Mouse (Mus musculus) midbrain, postnatal 0 days (tissue): ENCODE data around the gene Pde10a. TPM values are rescaled to one million over a fixed set of nuclear protein-coding genes. Genes with fewer than 3 reads are reported as not detected.

Source experiments
- ATAC-seq: fragments of 200-750 bp; cut with Nextera tagmentation; 2 replicates; pipeline ENCODE4 v1.8.0; 2017; ENCODE audit warnings: moderate number of reproducible peaks, mild to moderate bottlenecking, moderate TSS enrichment, moderate library complexity; ENCODE audit not compliant: low FRiP score
- DNase-seq: peaks from one replicate; pipeline ENCODE4 v3.0.0-alpha.2; 2015; ENCODE audit warnings: low spot score
- H3K27ac ChIP-seq: fragments of 300-500 bp; sonication (generic); 2 replicates; pipeline ENCODE4 v1.5.1; 2014; ENCODE audit warnings: low read depth, mild to moderate bottlenecking, low read length, mixed read lengths
- H3K27me3 ChIP-seq: fragments of 300-500 bp; sonication (generic); 2 replicates; pipeline ENCODE4 v1.6.1; 2014; ENCODE audit warnings: low read length, control low read depth, mixed read lengths; ENCODE audit not compliant: insufficient read depth
- H3K36me3 ChIP-seq: fragments of 300-500 bp; sonication (generic); 2 replicates; pipeline ENCODE4 v1.6.1; 2014; ENCODE audit warnings: low read length, control low read depth, mixed read lengths; ENCODE audit not compliant: insufficient read depth
- H3K4me1 ChIP-seq: fragments of 300-500 bp; sonication (generic); 2 replicates; pipeline ENCODE4 v1.6.1; 2014; ENCODE audit warnings: mild to moderate bottlenecking, control low read depth, antibody characterized with exemption, low read length, mixed read lengths; ENCODE audit not compliant: insufficient read depth
- H3K4me2 ChIP-seq: fragments of 300-500 bp; sonication (generic); 2 replicates; pipeline ENCODE4 v1.6.1; 2014; ENCODE audit warnings: low read depth, mild to moderate bottlenecking, low read length, mixed read lengths; ENCODE audit not compliant: poor library complexity, severe bottlenecking
- H3K4me3 ChIP-seq: fragments of 300-500 bp; sonication (generic); 2 replicates; pipeline ENCODE4 v1.5.1; 2014; ENCODE audit warnings: low read depth, mild to moderate bottlenecking, low read length, moderate library complexity
- H3K9ac ChIP-seq: fragments of 300-500 bp; sonication (generic); replicated peaks from 2 replicates; pipeline ENCODE4 v1.6.1; 2014; ENCODE audit warnings: mild to moderate bottlenecking, low read length, moderate library complexity, mixed read lengths; ENCODE audit not compliant: poor library complexity, severe bottlenecking
- H3K9me3 ChIP-seq: fragments of 300-500 bp; sonication (generic); 2 replicates; pipeline ENCODE4 v1.6.1; 2016; ENCODE audit warnings: low read length, control low read depth
- CTCF ChIP-seq: IDR thresholded peaks from 2 replicates; pipeline ENCODE4 v1.5.1; 2016; ENCODE audit warnings: antibody characterized with exemption, mild to moderate bottlenecking
- WGBS: fragments of 180-500 bp; shearing (Covaris S2); extraction: QIAGEN DNeasy Blood & Tissue Kit; methylation state at CpG from one replicate; pipeline ENCODE4 v1.1.7; 2014; 5-methylcytosine and 5-hydroxymethylcytosine counted together
- polyA plus RNA-seq: library from polyadenylated mRNA; unstranded; fragments of >200 nt; fragmentation: Nextera tagmentation; extraction: Ambion mirVana; gene quantifications from 2 replicates; pipeline ENCODE4 v1.2.1, GENCODE M21; 2015
- total RNA-seq: library from RNA; depleted of rRNA; stranded (reverse); fragments of >200 nt; gene quantifications from 2 replicates; pipeline ENCODE4 v1.2.3, GENCODE M21; 2014

Pde10a gene
- total and polyA plus RNA-seq, 2 experiments from 2014 or later: 8.6 to 40.3 TPM

DNA sequence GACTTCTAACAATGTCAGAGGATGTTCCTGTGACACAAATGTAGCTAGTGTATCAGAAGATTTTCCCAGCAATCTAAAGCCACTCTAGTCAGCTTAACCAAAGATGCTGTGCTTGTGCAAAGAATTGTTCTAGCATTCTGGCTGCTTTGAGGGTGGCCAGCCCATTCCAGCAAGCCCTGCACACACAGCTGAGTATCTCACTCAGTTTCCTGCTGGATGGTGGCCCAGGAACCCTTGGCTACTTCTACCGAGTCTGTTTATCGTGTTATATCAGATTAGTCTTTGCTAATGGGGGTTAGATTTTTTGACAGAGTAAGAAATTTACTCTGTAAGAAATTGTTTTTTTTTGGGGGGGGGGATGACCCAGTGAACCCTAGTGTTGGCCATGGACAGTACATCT, 95.9 kb downstream of the Pde10a start:
- Histone ChIP-seq H3K4me1 (no peaks in the 10 kb centered on the region), H3K27ac (no peak overlapping the region), H3K27me3 (no peaks in the 10 kb centered on the region), H3K9ac (no peak overlapping the region), H3K4me2 (no peak overlapping the region), H3K36me3 (no peaks in the 10 kb centered on the region), H3K4me3 (no peak overlapping the region), H3K9me3 (no peaks in the 10 kb centered on the region)
- no peak for TF ChIP-seq CTCF
- ATAC-seq (no peak), DNase-seq (no peak)
- 69% methylated on average over 2 of the region's 2 CpGs for WGBS

DNA sequence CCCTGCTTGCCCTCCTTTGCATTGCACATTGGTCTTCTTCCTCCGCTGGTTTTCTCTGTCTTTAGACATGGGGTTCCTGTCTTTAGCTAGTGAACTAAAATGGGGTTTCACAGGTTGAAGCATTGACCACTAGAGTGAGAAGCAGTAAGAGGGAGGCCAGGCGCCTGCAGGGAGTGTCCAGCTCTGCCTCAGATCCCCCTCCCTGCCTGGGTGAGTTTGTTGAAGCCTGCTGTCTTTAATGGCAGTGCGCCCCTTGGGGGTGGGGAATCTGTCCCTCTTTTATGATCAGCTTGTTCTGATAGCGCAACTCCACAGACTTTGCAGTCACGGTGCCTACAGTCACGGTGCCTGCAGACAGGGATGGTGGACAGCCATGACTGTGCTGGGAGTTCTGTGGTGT, 96.7 kb downstream of the Pde10a start:
- H3K36me3 ChIP-seq: no peaks in the 10 kb centered on the region
- H3K4me2 ChIP-seq: no peak overlapping the region
- no peak overlapping the region for H3K4me3 ChIP-seq
- no peak for TF ChIP-seq CTCF
- DNase-seq (no peak), ATAC-seq (no peak)
- H3K27me3 ChIP-seq: no peaks in the 10 kb centered on the region
- H3K9ac ChIP-seq: no peak overlapping the region
- no peaks in the 10 kb centered on the region for H3K9me3 ChIP-seq
- H3K4me1 ChIP-seq: no peaks in the 10 kb centered on the region
- no peak overlapping the region for H3K27ac ChIP-seq
- 55% methylated on average over 6 of the region's 6 CpGs for WGBS

GRCm38 (mm10) chr17:8626421-8626820, 101.2 kb downstream of the Pde10a start:
- Histone ChIP-seq H3K9me3 (no peaks in the 10 kb centered on the region), H3K4me1 (no peaks in the 10 kb centered on the region), H3K36me3 (no peaks in the 10 kb centered on the region), H3K4me3 (no peak overlapping the region), H3K27ac (no peak overlapping the region), H3K9ac (no peak overlapping the region), H3K27me3 (no peaks in the 10 kb centered on the region), H3K4me2 (no peak overlapping the region)
- DNase-seq (no peak), ATAC-seq (no peak)
- 44% methylated on average over 8 of the region's 8 CpGs for WGBS
- no peak for TF ChIP-seq CTCF

- Histone ChIP-seq H3K9me3 (no peaks in the 10 kb centered on the region), H3K4me3 (no peak overlapping the region), H3K36me3 (no peaks in the 10 kb centered on the region), H3K9ac (no peak overlapping the region), H3K27ac (no peak overlapping the region), H3K4me1 (no peaks in the 10 kb centered on the region), H3K4me2 (no peak overlapping the region), H3K27me3 (no peaks in the 10 kb centered on the region)
- 60% methylated on average over 1 of the region's 1 CpGs for WGBS
- ATAC-seq (no peak), DNase-seq (no peak)
- no peak for TF ChIP-seq CTCF
These were observed 106.5 kb downstream of the Pde10a start for GRCm38 (mm10) chr17:8631701-8632100.

DNA sequence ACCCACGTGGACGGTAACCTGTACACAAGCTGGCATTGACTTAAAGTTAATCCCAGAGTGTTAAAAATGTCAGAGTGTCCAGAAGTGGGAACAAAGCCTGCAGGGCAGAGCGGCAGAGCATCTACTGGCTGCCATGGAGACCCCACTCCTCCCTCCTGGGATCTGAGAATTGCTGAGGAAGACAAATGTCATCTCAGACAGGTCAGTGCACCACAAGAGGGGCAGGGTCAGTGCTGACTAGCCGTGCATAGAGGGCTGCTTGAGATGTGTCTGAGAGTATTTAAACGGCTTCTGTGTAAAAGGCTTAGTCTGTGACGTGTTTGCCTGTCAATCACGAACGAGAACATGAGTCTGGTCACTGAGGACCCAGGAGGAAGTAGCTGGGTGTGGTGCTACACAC, 108.4 kb downstream of the Pde10a start:
- Histone ChIP-seq H3K4me1 (no peaks in the 10 kb centered on the region), H3K27me3 (no peaks in the 10 kb centered on the region), H3K9me3 (no peaks in the 10 kb centered on the region), H3K36me3 (no peaks in the 10 kb centered on the region), H3K4me2 (no peak overlapping the region), H3K27ac (no peak overlapping the region), H3K9ac (no peak overlapping the region), H3K4me3 (no peak overlapping the region)
- 18% methylated on average over 8 of the region's 8 CpGs for WGBS
- ATAC-seq (no peak), DNase-seq (no peak)
- no peak for TF ChIP-seq CTCF

DNA sequence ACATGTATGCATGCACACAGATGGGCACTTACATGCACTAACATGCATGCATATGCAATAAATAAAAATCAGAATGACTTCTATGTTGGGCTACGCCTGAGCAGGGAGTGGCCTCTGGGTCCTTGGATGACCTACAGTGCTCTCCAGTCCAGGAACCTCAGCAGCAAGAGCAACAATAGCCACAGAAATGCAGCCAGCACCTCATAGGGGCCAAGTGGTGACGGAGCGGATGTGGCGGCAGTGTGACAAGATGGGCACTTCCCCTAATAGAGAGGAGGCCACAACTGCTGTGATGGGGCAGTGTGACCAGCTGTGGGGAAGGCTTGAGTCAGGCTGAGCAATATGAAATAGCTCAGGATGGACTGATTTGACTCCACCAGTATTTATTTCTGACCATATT, 109.3 kb downstream of the Pde10a start:
- Histone ChIP-seq H3K4me3 (no peak overlapping the region), H3K36me3 (no peaks in the 10 kb centered on the region), H3K27me3 (no peaks in the 10 kb centered on the region), H3K4me1 (no peaks in the 10 kb centered on the region), H3K9ac (no peak overlapping the region), H3K9me3 (no peaks in the 10 kb centered on the region), H3K27ac (no peak overlapping the region), H3K4me2 (no peak overlapping the region)
- 95% methylated on average over 4 of the region's 4 CpGs for WGBS
- DNase-seq (no peak), ATAC-seq (no peak)
- no peak for TF ChIP-seq CTCF
